Mouse (Mus musculus) lung, adult 2 months (tissue): ENCODE data around the gene Kcnj2. TPM values are rescaled to one million over a fixed set of nuclear protein-coding genes. Genes with fewer than 3 reads are reported as not detected.

Experiments
- DNase-seq: peaks from one replicate; pipeline ENCODE4 v3.0.0; 2022
- H3K4me1 ChIP-seq: fragments of 200-500 bp; 2 replicates; pipeline ENCODE4 v1.6.1; 2011; ENCODE audit warnings: low read length; ENCODE audit not compliant: control insufficient read depth, insufficient read depth
- H3K4me3 ChIP-seq: fragments of 200-500 bp; replicated peaks from 2 replicates; pipeline ENCODE3; 2011; ENCODE audit warnings: low read depth, mild to moderate bottlenecking, control low read depth, low read length; ENCODE audit errors: extremely low read depth
- CTCF ChIP-seq: fragments of 200-500 bp; IDR thresholded peaks from 2 replicates; pipeline ENCODE4 v1.5.1; 2011; ENCODE audit warnings: mild to moderate bottlenecking, low read length, control low read depth; ENCODE audit not compliant: insufficient read depth
- POLR2A ChIP-seq: fragments of 200-500 bp; IDR thresholded peaks from 2 replicates; pipeline ENCODE4 v1.6.1; 2011; ENCODE audit warnings: low read depth, mild to moderate bottlenecking, control low read depth, low read length, borderline replicate concordance; ENCODE audit errors: extremely low read depth
- WGBS: fragments of 180-500 bp; shearing (Covaris S2); methylation state at CpG from one replicate; pipeline ENCODE4 v1.1.7; 2018; 5-methylcytosine and 5-hydroxymethylcytosine counted together
- polyA plus RNA-seq: library from polyadenylated mRNA; depleted of rRNA; stranded (reverse); fragments of >200 nt; gene quantifications from 2 replicates; pipeline ENCODE4 v1.2.3, GENCODE M21; 2012

Kcnj2 gene
- polyA plus RNA-seq, 1 experiment = 3.8 TPM

DNA sequence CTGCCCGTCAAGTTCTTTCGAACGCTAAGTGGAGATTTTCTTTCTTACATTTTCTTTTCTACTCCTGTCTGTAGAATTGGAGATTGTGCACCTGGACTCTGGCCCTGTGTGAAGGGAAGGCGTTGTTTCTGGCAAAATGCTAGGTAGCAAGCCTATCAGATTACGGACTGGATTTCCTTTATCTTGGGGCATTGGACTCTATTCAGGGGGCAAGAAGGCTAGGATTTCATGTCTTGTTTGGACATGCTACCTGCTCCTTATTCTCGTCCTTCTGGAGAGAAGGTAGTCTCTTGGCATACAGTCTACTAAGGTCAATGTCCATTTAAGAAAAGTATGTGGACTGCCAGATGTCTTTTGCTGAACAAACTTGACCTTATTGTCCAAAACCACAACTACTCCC lies 21.0 kb downstream of the Kcnj2 start:
- 69% methylated on average over 6 of the region's 6 CpGs for WGBS
- TF ChIP-seq CTCF (no peak), POLR2A (no peak)
- Histone ChIP-seq H3K4me3 (no peak overlapping the region), H3K4me1 (no peaks in the 10 kb centered on the region)
- no peak for DNase-seq

DNA sequence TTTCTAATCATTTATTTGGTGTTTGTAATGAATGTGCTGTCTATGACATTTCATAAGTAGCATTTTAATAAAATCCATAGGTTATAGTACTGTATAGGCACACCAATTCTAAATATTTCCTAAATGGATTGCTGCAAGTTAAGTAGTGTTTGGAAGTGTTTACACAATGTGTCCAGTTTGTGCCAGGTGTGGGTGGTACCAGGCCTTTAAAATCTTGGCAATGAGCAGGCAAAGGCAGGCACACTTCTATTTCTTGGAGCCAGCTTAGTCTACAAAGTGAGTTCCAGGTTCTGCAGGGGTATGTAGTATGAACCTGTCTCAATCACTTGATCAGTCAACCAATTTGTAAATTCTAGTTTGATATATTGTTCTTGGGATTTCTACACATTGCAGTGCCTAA lies 22.3 kb downstream of the Kcnj2 start:
- no peak for DNase-seq
- TF ChIP-seq CTCF (no peak), POLR2A (no peak)
- Histone ChIP-seq H3K4me1 (no peaks in the 10 kb centered on the region), H3K4me3 (no peak overlapping the region)

DNA sequence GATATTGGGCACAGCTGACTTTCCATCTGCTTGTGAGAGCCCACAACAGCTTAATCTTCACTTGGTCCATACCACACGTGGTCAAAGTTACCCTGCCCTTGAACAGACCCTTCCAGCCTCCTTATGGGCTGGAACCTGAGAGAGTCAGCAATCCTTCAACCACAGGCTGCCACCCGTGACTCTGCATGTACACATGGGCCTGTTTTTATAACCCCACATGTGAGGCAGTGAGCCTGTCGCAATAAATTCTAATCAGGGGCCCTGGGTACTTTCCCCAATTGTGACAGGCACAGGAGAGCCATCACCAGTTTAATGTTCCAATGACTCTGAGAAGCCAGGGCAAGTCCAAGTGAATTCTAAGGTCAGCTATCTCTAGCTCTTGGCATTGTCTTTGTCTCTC lies 22.8 kb downstream of the Kcnj2 start:
- no peak for DNase-seq
- no peak overlapping the region for H3K4me3 ChIP-seq
- 44% methylated on average over 3 of the region's 3 CpGs for WGBS

DNA sequence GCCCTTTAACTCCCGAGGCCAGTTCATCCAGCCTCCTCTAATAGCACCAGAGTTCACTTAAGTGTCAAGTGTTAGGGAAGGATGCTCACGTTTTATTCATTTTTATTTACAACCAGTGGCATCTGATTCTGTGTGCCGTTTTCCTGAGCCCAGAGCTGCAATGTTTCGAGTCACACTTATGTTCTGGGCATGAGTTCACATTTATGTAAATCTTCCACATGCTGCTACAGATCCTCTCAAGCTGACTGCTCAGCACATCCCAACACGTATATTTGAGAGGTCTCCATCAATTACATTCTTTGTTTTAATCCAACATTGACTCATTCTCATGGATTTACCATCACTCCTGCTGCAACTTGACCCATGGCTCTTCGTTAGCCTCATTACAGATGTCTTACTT lies 25.2 kb downstream of the Kcnj2 start:
- Histone ChIP-seq H3K4me1 (no peaks in the 10 kb centered on the region), H3K4me3 (no peak overlapping the region)
- no peak for DNase-seq
- TF ChIP-seq POLR2A (no peak), CTCF (no peak)
- 62% methylated on average over 6 of the region's 6 CpGs for WGBS

More for the DNA sequence above, 22.8 kb downstream of the Kcnj2 start:
- TF ChIP-seq POLR2A (no peak), CTCF (no peak)
- no peaks in the 10 kb centered on the region for H3K4me1 ChIP-seq

DNA sequence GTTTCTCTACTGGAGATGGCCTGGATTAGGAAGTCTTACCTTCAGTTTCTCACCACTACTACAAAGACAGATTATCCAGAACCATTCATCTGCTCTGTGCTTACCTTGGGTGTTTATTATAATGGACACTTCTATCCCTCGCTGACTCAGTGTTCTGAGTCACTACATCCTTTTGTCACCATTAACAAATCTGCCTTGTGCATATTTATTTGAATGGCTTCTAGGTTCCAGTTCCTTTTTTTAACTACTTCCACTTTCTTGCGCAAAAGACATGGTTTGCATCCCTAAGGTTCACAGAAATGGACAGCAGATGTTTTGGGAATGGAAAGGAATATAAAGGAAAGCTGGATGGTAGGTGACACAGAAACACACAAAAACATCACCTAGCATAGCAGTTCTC lies 27.0 kb downstream of the Kcnj2 start:
- 69% methylated on average over 2 of the region's 2 CpGs for WGBS
- H3K4me1 ChIP-seq = no peaks in the 10 kb centered on the region
- TF ChIP-seq CTCF (no peak), POLR2A (no peak)
- H3K4me3 ChIP-seq = no peak overlapping the region
- DNase-seq = no peak

DNA sequence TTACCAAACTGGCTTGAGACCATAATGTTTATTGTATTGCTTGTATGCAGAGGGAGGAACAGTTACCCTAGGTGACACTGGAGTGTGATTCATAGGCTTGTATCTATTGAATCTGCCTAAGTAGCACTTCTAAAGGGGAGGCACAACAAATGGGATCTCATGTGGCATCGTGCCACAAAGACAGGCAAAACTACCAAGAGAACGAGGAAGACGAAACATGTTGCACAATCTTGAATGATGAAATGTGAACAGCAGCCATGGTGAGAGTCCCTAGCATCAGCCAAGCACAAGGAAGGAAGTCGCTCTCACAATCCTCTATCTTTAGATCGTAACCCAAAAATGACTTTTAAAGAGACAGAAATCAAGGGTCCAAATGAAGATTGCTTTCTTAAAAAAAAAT lies 30.6 kb downstream of the Kcnj2 start:
- DNase-seq = no peak
- TF ChIP-seq CTCF = no peak
- no peak for TF ChIP-seq POLR2A
- Histone ChIP-seq H3K4me3 (no peak overlapping the region), H3K4me1 (no peaks in the 10 kb centered on the region)
- WGBS = 42% methylated on average over 5 of the region's 5 CpGs

DNA sequence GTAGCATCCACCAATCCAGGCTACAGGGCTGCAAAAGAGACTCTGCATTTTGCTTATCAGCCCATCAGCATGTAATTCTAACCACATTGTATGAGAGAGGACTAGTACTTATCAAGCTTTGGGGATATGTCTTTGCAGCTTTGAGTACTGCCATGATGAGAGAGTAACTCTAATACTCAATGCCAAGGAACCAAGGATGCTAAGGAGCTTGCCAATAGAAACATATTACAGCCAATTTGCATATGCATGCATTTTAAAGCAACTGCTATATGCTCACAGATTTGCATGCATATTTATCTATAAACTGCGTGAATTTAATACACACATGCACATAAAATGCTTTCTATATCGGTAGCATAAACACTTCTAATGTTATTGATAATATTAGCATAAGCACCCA lies 34.2 kb downstream of the Kcnj2 start:
- WGBS = 87% methylated on average over 2 of the region's 2 CpGs
- Histone ChIP-seq H3K4me1 (no peaks in the 10 kb centered on the region), H3K4me3 (no peak overlapping the region)
- TF ChIP-seq POLR2A (no peak), CTCF (no peak)
- DNase-seq = no peak

DNA sequence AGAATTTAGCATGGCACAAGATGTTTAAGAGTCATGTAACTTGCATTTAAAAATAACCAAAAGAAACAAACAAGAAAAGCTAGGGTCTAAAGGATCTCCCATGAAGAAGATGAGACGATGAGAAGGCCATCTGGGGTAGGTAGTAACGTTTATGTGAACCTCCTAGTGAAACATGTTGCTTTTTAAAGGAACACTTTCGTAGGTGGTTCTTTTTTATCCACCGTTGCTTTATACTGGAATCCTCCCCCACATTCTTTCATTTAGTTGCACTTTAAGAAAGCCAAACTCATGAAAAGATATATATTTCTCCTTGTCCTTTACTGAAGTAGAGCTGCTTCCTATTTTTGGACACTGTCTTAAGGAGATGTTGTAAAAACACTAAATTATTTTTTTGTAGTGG lies 34.7 kb downstream of the Kcnj2 start:
- no peak for DNase-seq
- TF ChIP-seq CTCF = no peak
- no peak for TF ChIP-seq POLR2A
- Histone ChIP-seq H3K4me3 (no peak overlapping the region), H3K4me1 (no peaks in the 10 kb centered on the region)
- WGBS = 85% methylated on average over 4 of the region's 4 CpGs

DNA sequence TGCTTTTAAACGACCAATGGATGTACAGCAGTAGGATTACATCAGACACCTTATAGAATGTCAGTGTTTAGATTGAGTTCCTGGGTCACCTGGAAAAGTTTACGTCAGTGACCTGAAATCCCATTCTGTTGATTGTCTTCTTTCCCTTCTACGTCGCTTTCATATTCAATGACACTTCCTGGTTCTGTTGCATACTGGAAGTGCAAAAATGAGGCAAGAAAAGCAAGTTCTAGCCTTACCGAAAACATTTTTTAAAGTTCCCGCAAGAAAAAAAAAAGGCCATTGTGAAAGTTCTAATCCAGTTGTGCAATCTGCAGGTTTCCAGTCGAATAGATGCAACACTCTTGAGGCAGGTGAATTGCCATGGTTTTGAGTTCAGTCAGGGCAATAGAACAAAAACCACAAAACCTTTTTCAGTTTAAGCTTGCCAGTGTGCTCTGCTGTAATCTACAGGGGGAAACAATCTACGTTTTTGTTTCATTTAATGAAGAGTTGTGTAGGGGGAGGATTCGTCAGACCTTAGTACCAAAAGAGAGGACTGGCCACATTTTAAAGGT lies 35.7 kb downstream of the Kcnj2 start:
- WGBS = 63% methylated on average over 9 of the region's 9 CpGs
- Histone ChIP-seq H3K4me3 (no peak overlapping the region), H3K4me1 (no peaks in the 10 kb centered on the region)
- no peak for TF ChIP-seq POLR2A
- TF ChIP-seq CTCF = no peak
- DNase-seq = no peak

DNA sequence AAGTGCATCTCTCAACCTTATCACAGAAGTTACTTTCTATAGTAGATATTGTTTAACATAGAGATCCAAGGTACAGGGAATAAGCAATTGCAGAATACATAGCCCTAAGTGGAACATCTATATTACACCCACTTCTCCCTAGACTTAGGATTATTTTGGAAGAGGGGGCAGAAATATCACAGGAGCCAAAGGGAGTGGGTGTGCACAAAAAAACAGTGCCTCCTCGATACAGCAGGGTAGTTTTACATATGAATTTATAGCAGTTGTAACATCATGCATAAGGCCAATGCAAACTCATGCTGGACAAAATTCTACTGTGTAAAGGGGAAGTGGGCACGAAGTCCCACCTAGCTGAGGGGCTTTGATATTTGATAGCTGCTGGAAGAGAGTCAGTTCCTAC lies 38.5 kb downstream of the Kcnj2 start:
- WGBS = 65% methylated on average over 2 of the region's 2 CpGs
- H3K4me3 ChIP-seq = no peak overlapping the region
- no peak for DNase-seq

DNA sequence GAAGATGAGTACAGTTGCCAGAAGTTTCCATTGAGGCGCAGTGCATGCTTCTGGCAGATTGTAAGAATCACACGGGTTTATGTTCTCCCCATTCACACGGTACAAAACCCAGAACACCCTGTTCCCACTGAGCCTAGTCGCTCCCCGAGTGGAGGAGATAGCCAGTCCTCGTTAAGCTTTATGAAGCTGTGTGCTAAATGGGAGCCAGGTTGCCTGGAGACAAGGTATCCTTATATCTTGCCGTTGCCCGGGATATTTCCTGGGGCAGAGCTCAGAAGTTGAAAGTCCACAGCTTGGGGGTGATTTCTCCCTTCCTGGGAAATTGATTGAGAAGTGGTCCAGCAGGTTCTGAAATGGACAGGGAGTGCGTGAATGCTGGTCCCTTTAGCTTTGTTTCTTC lies 42.2 kb downstream of the Kcnj2 start:
- DNase-seq = no peak
- Histone ChIP-seq H3K4me1 (no peaks in the 10 kb centered on the region), H3K4me3 (no peak overlapping the region)
- WGBS = 66% methylated on average over 9 of the region's 9 CpGs
- no peak for TF ChIP-seq CTCF
- no peak for TF ChIP-seq POLR2A

More for the DNA sequence above, 38.5 kb downstream of the Kcnj2 start:
- no peak for TF ChIP-seq CTCF
- TF ChIP-seq POLR2A = no peak
- no peaks in the 10 kb centered on the region for H3K4me1 ChIP-seq
